8 mouse cellular contexts compared by ENCODE assay signal in genomic region chr11:32453353-32453915, GRCm38 (mm10). TPM values are rescaled to one million over a fixed set of nuclear protein-coding genes. Genes with fewer than 3 reads are reported as not detected.
A peak's percentile ranks its signal among the peaks of the same experiment; 100 is the strongest.
DNase-seq lines count a peak whose midpoint lies in the region; ATAC-seq and TF ChIP-seq lines count a peak whose summit lies in the region.

No protein-coding gene starts in this region.

- H3K27me3 ChIP-seq in embryonic facial prominence, embryonic 11.5 days (ENCODE audit: control insufficient read depth, insufficient read depth, low read length) = no peaks in the 10 kb centered on the region
- peaks cover 5% of the 10 kb centered on the region; the same call in 1 of the 2 replicates for H3K27me3 ChIP-seq in embryonic facial prominence, embryonic 10.5 days (replicated peaks; ENCODE audit: low read depth, poor library complexity, severe bottlenecking)
- H3K27me3 ChIP-seq in myocyte (ENCODE audit: control insufficient read depth, insufficient read depth, insufficient read length) = no peaks in the 10 kb centered on the region

- 0 out of 2 replicates have a peak, but pooled peaks cover 2% of the 10 kb centered on the region for H3K4me1 ChIP-seq in embryonic facial prominence, embryonic 11.5 days (ENCODE audit: control insufficient read depth, insufficient read depth, low read length)
- H3K4me1 ChIP-seq in embryonic facial prominence, embryonic 10.5 days = peaks cover 27% of the 10 kb centered on the region

- no peak overlapping the region for H3ac ChIP-seq in myocyte (ENCODE audit: control insufficient read depth, insufficient read length)

- no peaks in the 10 kb centered on the region for H3K36me3 ChIP-seq in embryonic facial prominence, embryonic 11.5 days (replicated peaks; ENCODE audit: control insufficient read depth, insufficient read depth, low read depth, low read length)
- no peaks in the 10 kb centered on the region for H3K36me3 ChIP-seq in embryonic facial prominence, embryonic 10.5 days (replicated peaks)
- no peaks in the 10 kb centered on the region for H3K36me3 ChIP-seq in myocyte (ENCODE audit: control insufficient read depth, insufficient read depth)

- no peaks in the 10 kb centered on the region for H3K9me3 ChIP-seq in embryonic facial prominence, embryonic 11.5 days (replicated peaks; ENCODE audit: control insufficient read depth, low read length)
- no peaks in the 10 kb centered on the region for H3K9me3 ChIP-seq in embryonic facial prominence, embryonic 10.5 days

- intact Hi-C loops in left cerebral cortex, adult 2 months (cut with DNase I) = loop anchor here (2.0 to 5.0 kb wide), 4 partner anchors 111 to 694 kb away; partner anchors contain the start of gene Fgf18

- no peak overlapping the region for H3K9ac ChIP-seq in embryonic facial prominence, embryonic 11.5 days (replicated peaks; ENCODE audit: low read length)

- H3K79me2 ChIP-seq in myocyte (ENCODE audit: control insufficient read depth, insufficient read depth) = peaks cover 28% of the 10 kb centered on the region

- no peak overlapping the region for H3K4me3 ChIP-seq in embryonic facial prominence, embryonic 11.5 days (ENCODE audit: low read depth, low read length)
- H3K4me3 ChIP-seq in embryonic facial prominence, embryonic 10.5 days = no peak overlapping the region
- no peak overlapping the region for H3K4me3 ChIP-seq in left cerebral cortex, adult 2 months
- H3K4me3 ChIP-seq in myocyte = no peak overlapping the region

- TF ChIP-seq POLR2A in myocyte (IDR thresholded peaks at IDR 0.05; ENCODE audit: insufficient read length, low read depth) = no peak

- H3K27ac ChIP-seq in embryonic facial prominence, embryonic 11.5 days (replicated peaks; ENCODE audit: low read depth, low read length) = no peak overlapping the region
- H3K27ac ChIP-seq in embryonic facial prominence, embryonic 10.5 days (replicated peaks) = no peak overlapping the region; the same call in 1 of the 2 replicates
- peak overlapping the region; percentile 76 for H3K27ac ChIP-seq in left cerebral cortex, adult 2 months

- H3K4me2 ChIP-seq in embryonic facial prominence, embryonic 11.5 days (ENCODE audit: low read depth, low read length) = no peak overlapping the region
- H3K4me2 ChIP-seq in myocyte (ENCODE audit: low read depth) = peak overlapping the region; percentile 92

- WGBS in embryonic facial prominence, embryonic 11.5 days = 41% methylated on average over 8 of the region's 8 CpGs
- WGBS in embryonic facial prominence, embryonic 10.5 days = 45% methylated on average over 8 of the region's 8 CpGs

- TF ChIP-seq CTCF in left cerebral cortex, adult 2 months (IDR thresholded peaks at IDR 0.05) = no peak

- no peak for ATAC-seq in embryonic facial prominence, embryonic 11.5 days (replicated peaks; ENCODE audit: insufficient number of reproducible peaks, low FRiP score, low TSS enrichment, low read depth)

- DNase-seq in embryonic facial prominence, embryonic 11.5 days (ENCODE audit: low spot score) = peak; percentile 19
- DNase-seq in embryonic facial prominence, embryonic 10.5 days (ENCODE audit: low spot score) = no peak
- peak; percentile 20 to 25 for DNase-seq in left cerebral cortex, adult 2 months (ENCODE audit: extremely low spot score in 1 of 2, low spot score in 2 of 2)
- no peak for DNase-seq in left cerebral cortex, adult 11 months (ENCODE audit: low spot score)
- peak; percentile 26 to 59 for DNase-seq in frontal cortex, adult 2 months (ENCODE audit: extremely low spot score in 1 of 2, low spot score in 1 of 2)
- no peak for DNase-seq in c-Kit-positive CD71-positive TER-119-positive erythroid progenitor cells, embryonic 14.5 days (ENCODE audit: low spot score)
- DNase-seq in testis, postnatal 14 days (ENCODE audit: low spot score) = no peak

TF ChIP-seq in myocyte, 11 proteins besides CTCF, POLR2A, EP300 and RAD21:
- TF ChIP-seq MYOD1 (IDR thresholded peaks at IDR 0.05; ENCODE audit: control insufficient read depth in 1 of 3, insufficient read length in 2 of 3, low read depth in 2 of 3) (no peak), TCF3 (IDR thresholded peaks at IDR 0.05; ENCODE audit: insufficient read length, low read depth) (no peak)

RNA-seq across cellular contexts. Expression of gene Ubtd2, which starts 1.7 kb away (rescaled TPM):
- 99.8 and 104 TPM in 2 replicates for polyA plus RNA-seq in embryonic facial prominence, embryonic 11.5 days (2014; fragmentation: Nextera tagmentation; extraction: Ambion mirVana)
- 75.2 and 84.0 TPM in 2 replicates for polyA plus RNA-seq in embryonic facial prominence, embryonic 10.5 days (2016; fragmentation: Nextera tagmentation; extraction: Ambion mirVana)
- total RNA-seq in left cerebral cortex, adult 2 months (2021) = 10 to 100 TPM; 53.9 to 57.3 TPM
- 24.0 and 25.4 TPM in 2 replicates for polyA plus RNA-seq in frontal cortex, adult 2 months (2012; rRNA removed)
- 14.6 TPM for polyA plus RNA-seq in myocyte (2012; fragmentation: generic; extraction: Trizol)

Comparison
In these comparisons a context has a peak if more than half of its experiments do, and no peak if none do; other contexts are left out.
1. DNase-seq: peak in embryonic facial prominence, embryonic 11.5 days (single experiment), left cerebral cortex, adult 2 months (2 of 2) and frontal cortex, adult 2 months (2 of 2); none in embryonic facial prominence, embryonic 10.5 days (single experiment), left cerebral cortex, adult 11 months (single experiment), c-Kit-positive CD71-positive TER-119-positive erythroid progenitor cells, embryonic 14.5 days (single experiment) and testis, postnatal 14 days (single experiment).